Mouse (Mus musculus): ENCODE measurements around the gene Dkk1.
"Not testable (repeated sequence)": the region's sequence is repeated elsewhere in the genome, so short reads cannot be mapped to it uniquely, and the experiment has no call there.

Gene Dkk1

DNA sequence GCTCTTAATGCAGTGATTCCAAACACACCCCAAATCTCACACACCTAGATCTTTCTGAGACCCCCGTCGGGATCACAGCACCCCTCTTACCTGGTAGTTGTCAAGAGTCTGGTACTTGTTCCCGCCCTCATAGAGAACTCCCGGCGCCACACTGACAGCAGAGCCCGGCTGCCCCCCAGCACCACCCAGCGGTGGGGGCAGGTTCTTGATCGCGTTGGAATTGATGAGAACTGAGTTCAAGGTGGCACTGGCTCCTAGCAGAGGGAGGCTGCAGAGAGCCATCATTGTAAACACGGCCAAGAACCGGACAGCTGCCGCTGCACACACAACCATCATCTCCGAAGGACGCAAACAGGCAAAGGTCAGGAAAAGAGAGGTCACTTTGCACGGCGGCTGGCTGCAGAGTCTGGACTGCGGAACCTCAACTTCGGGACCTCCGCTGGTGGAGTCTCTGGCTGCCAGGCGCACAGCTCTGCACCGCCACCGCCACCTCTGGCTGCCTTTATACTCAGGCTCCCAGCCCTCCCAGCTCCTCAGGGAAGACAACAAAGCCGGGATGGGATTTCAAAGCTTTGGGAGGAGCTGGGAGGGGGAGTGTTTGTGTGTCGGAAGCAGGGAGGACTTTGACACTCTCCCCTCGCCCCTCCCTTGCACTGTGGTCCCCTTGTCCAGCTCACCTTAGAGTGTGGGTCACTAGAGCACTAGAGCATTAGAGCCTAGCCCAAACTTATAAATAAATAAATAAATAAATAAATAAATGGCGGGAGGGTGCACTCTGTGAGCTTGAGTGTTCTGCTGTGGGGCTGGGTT is at the start of gene Dkk1:
TSS of gene Dkk1 (minus strand) at position 622 of the 810 bp plus-strand sequence.
- DNase-seq (ENCODE audit: low read depth in 2 of 2, low spot score in 2 of 2), result no peak

DNA sequence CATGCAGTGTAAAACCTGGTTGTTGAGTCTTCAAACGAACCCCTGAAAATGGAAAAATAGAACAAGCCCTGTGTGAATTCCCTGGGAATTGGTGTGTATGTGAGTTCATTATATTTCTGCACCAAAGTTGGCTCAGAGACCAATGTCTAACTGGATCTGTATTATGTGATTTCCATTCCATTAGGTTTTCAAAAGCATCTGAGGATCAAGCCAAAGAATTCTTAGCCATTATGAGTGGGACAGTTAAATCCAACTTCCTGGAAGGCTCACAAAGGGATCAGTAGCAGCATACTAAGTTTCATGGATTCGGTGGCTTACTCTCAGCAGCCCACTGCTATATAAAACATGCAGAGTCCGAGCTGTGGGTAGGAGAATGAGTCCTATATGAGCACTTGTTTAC is 36.9 kb upstream of the Dkk1 start:
- DNase-seq (ENCODE audit: low read depth in 2 of 2, low spot score in 2 of 2), result no peak

DNA sequence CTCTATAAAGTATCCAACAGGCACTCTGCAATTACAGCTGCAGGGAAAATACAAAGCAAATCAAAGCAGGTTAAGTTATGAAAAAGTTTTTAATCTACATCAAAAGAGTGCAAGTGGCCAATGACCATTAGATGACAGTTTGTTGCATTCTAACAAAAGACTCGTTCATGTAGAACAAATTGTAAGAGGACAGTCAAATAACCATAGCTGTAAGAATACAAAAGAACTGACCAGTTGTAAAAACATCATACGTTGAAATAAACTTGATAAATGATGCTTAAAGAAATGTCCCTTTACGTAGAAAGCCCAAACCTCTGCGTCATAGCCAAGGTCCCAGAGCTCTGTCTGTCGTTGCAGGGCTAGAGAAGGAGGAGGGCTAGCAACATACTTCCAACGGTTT is 15.1 kb upstream of the Dkk1 start:
- no peak for DNase-seq (ENCODE audit: low read depth in 2 of 2, low spot score in 2 of 2)

DNA sequence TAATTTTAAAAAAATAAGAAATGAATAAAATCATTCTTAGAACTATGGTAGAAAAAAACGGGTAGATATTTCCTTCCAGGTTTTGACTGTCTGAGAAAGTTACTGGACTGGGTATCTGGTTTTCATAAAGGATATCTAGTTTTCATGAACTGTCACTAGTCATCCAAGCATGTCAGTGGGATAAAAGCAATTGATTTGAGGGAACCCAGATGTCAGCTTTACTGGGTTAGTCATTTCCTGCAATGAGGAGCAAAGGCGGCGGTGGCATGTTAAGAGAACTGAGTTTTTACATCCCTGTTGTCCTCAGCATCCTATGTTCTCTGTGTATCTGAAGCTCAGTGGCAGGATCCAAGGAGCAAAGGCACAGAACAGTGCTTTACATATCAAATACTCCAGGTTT is 14.4 kb upstream of the Dkk1 start:
- DNase-seq (ENCODE audit: low read depth in 2 of 2, low spot score in 2 of 2), result no peak

DNA sequence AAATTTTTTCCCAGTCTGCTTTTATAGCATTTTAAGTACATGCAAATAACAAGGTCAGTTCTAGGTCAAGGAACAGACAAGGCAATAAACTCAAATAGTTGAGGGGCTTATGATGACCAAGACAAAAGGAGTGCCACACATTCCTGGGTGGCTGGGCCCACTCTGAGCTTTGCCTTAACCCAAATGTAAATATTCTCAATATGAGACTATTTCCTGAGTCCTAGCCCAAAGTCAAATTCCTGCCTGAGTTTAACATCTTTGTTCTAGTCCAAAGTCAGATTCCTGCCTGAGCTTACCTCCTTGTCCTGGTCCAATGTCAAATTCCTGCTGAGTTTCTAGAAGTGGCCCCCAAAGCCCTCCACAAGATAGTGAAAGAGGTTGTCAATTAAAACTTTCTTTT is 8.6 kb upstream of the Dkk1 start:
- no peak for DNase-seq (ENCODE audit: low read depth in 2 of 2, low spot score in 2 of 2)

DNA sequence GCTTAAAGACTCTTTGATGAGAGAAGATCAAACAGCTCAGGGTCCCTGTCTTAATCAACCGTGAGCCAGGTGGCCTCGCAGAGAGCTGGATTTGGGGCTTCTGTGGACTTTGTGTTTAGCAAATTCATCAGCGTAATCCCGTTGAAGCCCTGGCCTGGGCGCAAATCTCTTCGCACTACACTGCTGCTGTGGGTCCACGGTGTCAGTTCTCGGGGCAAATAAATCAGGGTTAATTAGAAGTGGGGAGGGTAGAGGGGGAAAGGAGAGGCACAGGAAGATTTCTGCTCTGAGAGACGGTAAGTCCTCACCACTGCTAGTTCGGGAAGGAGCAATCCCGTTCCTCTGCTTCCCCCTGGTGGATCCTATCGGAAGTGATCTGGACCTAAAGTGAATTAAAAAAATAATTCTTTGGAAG is 5.0 kb upstream of the Dkk1 start:
- no peak for DNase-seq (ENCODE audit: low read depth in 2 of 2, low spot score in 2 of 2)

DNA sequence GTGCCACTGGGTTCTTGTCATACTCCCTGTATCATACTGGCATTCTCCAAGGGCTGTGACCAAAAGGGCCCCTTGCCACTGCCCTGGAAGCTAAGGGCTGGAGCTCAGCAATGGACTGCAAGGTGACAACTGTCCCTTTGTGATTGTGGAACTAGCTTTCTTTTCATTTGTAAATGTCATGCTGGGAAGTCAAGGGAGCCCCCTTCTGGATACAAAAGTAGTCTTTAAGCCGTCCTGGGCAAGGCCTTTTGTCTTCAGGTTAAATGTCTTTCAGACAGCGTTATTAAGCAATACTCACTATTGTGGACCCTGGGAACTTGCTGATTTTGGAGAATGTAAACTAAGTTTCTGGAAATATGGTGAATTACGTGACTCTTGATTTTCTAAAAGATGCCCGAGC is 4.3 kb upstream of the Dkk1 start:
- DNase-seq (ENCODE audit: low read depth in 2 of 2, low spot score in 2 of 2), result no peak

DNA sequence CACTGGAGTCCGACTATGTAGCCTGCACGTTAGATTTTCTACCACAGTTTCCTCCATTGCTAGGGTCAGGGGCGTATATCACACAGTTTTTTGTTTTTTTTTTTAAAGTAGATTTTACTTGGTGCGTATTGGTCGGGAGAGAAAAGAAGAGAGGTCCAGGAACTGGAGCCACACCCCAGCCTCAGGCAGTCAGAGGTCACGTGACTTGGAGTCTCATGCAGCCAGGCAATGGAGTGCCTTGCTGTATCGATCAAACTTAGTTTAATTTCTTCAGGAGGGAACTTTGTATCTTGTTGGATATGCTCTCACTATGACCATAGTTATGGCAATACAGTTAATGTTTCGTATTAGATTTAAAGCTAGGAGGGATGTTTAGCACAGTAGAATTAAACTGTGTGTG is 2.8 kb upstream of the Dkk1 start:
- DNase-seq (ENCODE audit: low read depth in 2 of 2, low spot score in 2 of 2), result no peak

DNA sequence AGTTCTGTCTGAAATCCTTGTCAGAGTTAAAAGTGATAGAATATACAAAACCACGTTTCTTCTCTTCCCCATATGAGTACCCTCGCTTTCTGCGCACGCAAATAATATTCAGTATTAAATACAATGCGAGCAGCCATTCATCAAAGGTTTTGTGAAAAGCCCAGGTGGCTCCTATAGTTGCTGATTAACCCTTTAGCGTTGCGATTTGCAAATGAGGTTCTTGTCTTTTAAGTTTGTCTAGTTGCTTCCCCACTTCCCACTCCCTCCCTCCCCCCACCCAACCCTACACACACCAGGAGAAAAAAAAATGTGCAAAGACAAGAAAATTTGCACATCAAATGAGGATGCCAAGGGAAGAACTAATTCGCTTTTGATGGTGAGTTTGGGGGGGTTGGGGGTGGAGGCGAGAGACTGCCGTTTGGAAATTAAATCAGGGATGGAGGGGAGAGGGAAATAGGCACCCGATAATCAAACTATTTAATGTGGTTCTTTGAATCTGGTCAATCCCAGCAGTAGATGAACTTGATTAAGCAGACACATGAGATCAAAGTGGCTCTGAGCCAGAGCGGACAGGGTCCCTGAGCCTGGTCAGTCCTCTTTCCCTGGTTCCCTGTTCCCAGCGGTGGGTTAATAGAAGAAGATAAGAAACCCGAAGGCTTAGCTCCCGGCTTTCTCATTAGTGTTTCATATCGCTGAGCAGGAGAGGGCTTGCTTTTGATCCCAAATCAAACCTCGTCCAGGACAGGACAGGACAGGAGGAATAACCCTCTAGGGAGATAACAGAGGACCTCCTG is 586 bp upstream of the Dkk1 start:
- DNase-seq (ENCODE audit: low read depth in 2 of 2, low spot score in 2 of 2), result no peak

DNA sequence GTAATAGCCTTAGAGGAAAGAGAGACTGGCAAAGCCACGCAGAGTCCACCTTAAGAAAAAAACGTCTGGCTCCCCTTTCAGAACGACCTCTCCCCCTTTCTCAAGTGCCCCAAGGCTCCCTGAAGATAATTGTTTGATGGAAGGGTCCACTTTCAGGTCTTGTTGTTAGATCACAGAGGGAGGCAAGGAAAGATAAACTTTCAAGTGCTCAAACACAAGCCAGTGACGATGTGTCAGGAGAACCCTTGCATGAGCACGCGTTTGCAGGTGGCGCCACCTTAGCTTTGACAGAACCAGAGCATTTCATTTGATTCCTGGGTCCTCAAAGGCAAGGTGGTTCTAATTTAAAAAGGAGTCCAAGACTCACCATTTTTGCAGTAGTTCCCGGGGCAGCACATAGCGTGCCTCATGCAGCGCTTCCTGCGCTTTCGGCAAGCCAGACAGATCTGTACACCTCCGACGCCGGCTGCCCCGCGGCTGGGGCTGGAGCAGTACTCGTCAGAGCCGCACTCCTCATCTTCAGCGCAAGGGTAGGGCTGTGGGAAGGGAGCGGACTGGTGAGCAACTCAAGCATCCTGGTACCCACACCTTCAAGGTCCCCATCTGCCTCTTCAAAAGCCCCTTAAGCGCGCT is 938 bp downstream of the Dkk1 start:
- no peak for DNase-seq (ENCODE audit: low read depth in 2 of 2, low spot score in 2 of 2)

DNA sequence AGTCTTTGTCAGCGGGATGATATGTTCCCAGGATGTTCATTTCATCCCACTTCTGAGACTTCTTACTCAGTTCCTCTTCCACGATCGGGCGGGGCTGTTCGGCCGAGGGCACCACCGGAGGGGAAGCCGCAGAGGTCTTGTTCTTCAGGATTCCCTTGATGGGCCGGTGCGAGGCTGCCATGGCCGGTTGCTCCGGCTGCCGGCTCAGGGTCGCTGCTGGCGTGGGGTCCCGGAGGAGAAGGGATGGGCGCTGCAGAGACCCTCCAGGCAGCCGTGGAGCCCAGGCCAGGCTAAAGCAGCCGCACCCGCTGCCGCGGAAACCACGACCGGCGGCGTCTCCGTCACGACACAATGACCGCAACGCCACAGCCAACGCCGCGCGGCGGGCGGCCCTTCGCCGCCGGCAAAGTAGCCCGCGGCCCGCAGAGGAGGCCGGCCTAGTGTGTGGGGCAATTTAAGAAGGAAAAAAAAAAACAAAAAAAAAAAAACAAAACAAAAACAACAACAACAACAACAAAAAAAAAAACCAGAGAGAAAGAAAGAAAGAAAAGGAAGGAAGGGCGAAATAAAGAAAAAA is 10.0 kb downstream of the Dkk1 start:
- DNase-seq (ENCODE audit: low read depth in 2 of 2, low spot score in 2 of 2), result not testable (repeated sequence)

DNA sequence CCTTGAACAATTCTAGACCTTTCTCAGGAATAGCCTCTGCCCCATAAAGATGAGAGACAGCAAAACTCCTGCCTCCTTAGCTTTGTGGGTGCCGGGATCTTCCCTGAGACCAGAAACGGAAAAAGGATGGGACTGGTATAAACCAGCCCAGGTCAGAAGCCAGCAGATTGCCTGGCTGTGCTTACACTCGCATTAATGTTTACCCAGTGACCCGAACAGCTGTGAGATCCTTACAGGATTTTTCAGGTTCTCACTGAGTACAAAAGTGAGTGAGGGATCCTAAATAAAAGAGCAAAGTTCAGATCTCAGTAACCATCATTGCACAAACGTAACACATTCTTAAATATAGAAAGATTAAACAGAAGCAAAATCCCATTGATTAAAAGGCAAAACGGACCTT is 32.7 kb downstream of the Dkk1 start:
- DNase-seq (ENCODE audit: low read depth in 2 of 2, low spot score in 2 of 2), result no peak

DNA sequence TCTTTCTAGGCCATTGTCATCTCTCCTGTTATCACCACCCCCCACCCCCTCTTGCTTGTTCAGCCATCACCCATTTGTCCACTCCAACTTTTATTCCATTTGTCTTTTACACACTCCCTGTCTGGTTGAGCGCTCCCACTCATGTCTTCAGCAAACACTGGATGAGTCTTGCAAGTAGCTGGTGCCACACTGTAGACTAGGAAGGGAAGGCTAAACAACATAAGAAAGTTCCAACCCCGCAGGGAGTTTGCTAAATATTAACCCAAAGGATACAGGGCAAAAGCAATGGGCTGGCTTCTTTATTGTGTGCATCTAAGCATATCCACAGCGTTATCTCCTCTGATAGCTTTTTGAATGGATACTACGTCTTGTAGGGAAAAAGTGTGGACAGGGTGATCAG is 39.0 kb downstream of the Dkk1 start:
- DNase-seq (ENCODE audit: low read depth in 2 of 2, low spot score in 2 of 2), result no peak

DNA sequence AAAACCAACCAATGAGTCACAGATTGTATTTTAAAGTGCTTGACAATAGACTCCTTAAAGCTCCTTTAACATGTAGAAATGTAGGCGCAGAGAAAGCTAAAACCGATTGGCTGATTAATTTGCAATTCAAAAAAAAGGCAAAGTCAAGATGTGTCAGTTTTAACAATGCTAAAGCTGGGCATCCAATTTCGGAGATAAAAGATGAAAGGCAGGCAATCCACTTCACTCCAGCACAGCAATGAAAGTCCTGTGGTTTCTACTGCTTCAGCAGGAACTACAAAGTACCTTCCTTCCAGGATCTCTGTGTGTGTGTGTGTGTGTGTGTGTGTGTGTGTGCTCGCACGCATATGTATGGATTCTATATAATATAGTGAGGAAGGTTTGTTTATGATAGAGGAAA is 44.0 kb downstream of the Dkk1 start:
- DNase-seq (ENCODE audit: low read depth in 2 of 2, low spot score in 2 of 2), result no peak

Measured in CD8-positive naive resting alpha-beta T cell, adult 2 months (primary cell).